Mouse (Mus musculus) spleen, adult 10 weeks (tissue): ENCODE results near the gene Pcgf6. TPM values are rescaled to one million over a fixed set of nuclear protein-coding genes. Genes with fewer than 3 reads are reported as not detected.

Experiments
- polyA plus RNA-seq: library from polyadenylated mRNA; stranded (reverse); fragments of 350-450 nt; fragmentation: Illumina TruSeq; extraction: RNeasy Lipid Tissue Mini Kit (QIAGEN cat#74804); gene quantifications from one replicate; pipeline ENCODE4 v1.2.3, GENCODE M21; 2015; ENCODE audit warnings: low replicate concordance; ENCODE audit not compliant: insufficient read depth

Pcgf6 gene
- 34.3 TPM for polyA plus RNA-seq

DNA sequence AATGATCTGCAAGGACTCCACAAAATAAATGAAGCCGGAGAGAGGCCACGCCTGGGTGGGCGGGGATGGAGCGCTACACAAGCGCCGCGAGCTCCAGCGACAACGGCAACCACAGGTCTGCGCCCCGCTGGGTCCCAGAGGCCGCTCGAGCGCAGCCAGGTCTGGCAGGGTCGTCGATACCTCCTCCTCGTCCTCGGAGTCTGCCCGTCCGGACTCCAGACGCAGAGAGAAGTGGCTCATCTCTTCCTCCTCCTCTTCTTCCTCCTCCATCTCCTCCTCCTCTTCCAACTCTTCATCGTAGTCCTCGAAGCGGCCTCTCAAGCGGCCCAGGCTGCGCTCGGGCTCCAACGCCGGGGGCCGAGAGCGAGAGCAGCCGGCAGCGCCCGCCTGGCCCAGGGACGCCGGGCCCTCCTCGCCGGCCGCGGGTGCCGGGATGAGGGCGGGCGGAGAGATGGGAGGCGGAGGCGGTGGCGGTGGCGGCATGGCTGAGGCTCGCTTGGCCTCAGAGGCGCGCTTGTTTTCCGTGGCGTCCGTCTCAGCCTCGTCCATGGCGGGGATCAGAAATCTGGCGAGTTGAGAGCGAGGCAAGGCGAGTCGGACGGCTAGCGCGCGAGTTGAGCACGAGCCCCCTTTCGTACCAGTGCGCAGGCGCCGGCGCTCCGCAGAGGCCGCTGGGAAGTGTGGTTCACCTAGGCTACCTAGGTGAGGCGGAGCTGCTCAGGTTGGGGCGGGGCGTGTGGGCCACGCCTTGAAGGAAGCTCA lies at the start of gene Pcgf6:
Pcgf6 (minus strand) TSS at position 636 of the 762 bp plus-strand sequence.

DNA sequence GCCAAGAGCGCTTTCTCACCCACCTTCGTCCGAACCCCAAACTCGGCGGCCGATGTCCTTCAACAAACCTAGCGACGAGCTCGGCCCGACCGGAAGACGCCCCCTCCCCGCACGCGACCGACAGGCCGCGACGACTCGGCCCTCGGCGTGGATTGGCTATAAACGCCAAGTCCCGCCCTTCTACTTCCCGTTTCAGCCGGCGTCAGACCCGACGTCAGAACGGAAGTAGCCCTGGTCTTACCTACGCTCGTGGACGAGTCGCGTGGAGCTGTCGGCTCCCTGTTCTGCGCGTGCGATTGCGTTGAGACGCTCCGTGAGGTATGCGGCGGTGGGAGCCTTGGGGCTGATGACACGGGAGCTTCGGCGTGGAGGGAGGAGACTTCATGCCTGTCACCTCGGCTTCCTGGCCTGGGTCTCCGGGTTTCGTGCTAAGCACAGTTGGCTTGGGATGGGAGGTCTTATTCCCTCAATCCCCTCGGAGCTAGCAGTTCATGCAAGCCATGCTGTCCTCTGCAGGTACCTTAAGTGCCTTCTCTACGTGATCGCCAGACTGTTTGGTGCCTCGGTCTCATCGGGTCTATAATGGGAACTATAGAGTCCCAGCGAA lies 39.9 kb upstream of the Pcgf6 start, which contains the start of the genes Usmg5 and Pdcd11:
Usmg5 (minus strand) TSS at position 98 of the 607 bp plus-strand sequence.
Pdcd11 (plus strand) TSS at position 219 of the 607 bp plus-strand sequence.

DNA sequence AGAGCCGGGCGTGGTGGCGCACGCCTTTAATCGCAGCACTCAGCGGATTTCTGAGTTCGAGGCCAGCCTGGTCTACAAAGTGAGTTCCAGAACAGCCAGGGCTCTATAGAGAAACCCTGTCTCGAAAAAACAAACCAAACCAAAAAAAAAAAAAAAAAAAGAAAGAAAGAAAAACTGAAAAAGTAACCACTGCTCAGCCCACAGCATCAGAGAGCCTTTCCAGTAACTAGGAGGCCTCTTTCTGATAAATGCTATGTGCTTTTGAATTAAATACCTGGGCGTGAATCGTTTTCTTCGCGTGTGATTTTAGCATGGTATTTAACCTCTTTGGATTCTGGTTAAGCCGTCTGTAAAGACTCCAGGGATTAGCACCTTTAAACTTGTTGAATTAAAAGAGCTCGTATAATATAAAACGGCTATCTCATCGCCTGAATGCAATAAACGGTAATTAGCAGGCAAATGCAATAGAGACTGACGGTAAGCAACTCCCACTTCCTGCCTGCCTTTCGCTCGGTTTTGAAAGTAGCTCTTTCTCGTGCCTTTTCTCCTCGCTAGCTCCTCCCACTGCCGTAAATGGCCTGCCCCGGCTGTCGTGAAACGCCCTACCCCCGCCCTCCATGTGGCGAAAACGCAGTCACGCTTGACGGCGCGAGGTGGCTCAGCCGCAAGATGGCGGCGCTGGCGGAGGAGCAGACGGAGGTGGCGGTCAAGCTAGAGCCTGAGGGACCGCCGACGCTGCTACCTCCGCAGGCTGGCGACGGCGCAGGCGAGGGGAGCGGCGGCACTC lies 16.6 kb upstream of the Pcgf6 start, which contains the start of gene Taf5:
Taf5 (plus strand) TSS at position 651 of the 787 bp plus-strand sequence.

DNA sequence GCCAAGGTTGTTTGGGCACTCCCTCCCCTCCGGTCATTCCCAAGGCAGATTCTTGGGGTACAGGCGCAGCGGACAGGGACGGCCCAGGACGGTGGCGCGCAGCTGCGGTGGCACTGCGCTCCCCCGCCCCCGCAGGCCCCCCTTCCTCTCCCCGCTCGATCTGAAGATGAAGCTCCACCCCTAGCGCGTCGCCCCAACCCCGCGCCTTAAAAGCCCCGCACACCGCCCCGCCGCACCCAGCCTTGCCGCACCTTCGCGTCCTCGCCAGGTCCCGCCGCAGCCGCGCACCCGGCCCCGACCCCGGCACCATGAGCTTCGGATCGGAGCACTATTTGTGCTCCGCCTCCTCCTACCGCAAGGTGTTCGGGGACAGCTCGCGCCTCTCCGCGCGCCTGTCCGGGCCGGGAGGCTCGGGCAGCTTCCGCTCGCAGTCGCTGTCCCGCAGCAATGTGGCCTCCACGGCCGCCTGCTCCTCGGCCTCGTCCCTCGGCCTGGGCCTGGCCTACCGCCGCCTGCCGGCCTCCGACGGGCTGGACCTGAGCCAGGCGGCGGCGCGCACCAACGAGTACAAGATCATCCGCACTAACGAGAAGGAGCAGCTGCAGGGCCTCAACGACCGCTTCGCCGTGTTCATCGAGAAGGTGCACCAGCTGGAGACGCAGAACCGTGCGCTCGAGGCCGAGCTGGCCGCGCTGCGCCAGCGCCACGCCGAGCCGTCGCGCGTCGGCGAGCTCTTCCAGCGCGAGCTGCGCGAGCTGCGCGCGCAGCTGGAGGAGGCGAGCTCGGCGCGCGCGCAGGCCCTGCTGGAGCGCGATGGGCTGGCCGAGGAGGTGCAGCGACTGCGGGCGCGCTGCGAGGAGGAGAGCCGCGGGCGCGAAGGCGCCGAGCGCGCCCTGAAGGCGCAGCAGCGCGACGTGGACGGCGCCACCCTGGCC lies 36.0 kb downstream of the Pcgf6 start, which contains the start of the genes Ina and Nt5c2:
Ina (plus strand) TSS at position 252 of the 935 bp plus-strand sequence.
Nt5c2 (minus strand) TSS at position 707 of the 935 bp plus-strand sequence.

Other genes with a start within 250 kb of the Pcgf6 start
- not detected for gene Ina, start 36.2 kb downstream of the Pcgf6 start, polyA plus RNA-seq
- gene Nt5c2, start 35.8 kb downstream of the Pcgf6 start, polyA plus RNA-seq, result 60.9 TPM
- 11.7 TPM for gene Taf5, start 16.8 kb upstream of the Pcgf6 start, polyA plus RNA-seq
- gene Usmg5, start 39.7 kb upstream of the Pcgf6 start, polyA plus RNA-seq, result 431 TPM
- gene Pdcd11, start 39.9 kb upstream of the Pcgf6 start, polyA plus RNA-seq, result 17.8 TPM
- 17.5 TPM for gene Calhm2, start 87.4 kb upstream of the Pcgf6 start, polyA plus RNA-seq
- not detected for gene Calhm1, start 93.3 kb upstream of the Pcgf6 start, polyA plus RNA-seq
- not detected for gene Calhm3, start 106.9 kb upstream of the Pcgf6 start, polyA plus RNA-seq
- 0.32 TPM for gene Neurl1a, start 127.9 kb upstream of the Pcgf6 start, polyA plus RNA-seq